Mouse (Mus musculus) embryonic fibroblast, embryonic 13.5 days (primary cell): ENCODE data around the gene Olfr459.

Source experiments
- CTCF ChIP-seq: IDR thresholded peaks from 2 replicates; pipeline ENCODE4 v1.5.1; 2011; ENCODE audit warnings: mild to moderate bottlenecking, control low read depth, low read length, moderate library complexity, borderline replicate concordance; ENCODE audit not compliant: insufficient read depth
- POLR2A ChIP-seq: IDR thresholded peaks from 2 replicates; pipeline ENCODE4 v1.6.1; 2011; ENCODE audit warnings: low read depth, mild to moderate bottlenecking, control low read depth, low read length, moderate library complexity

DNA sequence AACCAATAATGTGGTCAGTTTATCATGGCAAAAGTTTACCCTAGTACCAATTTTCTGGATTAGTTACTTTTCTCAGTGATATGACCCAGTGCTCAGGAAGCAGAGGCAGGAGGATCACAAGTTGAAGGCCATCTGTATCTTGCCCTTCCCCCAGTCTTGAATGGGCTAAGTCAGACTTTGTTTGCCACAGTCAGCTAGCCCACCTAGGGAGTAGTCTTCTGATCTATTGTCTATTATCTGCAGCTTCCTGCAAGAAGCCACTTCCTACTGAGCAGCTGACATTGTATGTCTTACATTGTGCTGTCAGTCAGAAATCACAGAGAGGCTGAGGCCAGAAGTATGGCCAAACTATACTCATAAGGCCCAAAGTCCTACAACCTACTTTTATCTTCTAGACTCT, 33.9 kb downstream of the Olfr459 start:
- TF ChIP-seq CTCF (no peak), POLR2A (no peak)
